Mouse (Mus musculus) spleen, postnatal 4 days (tissue): Measurements from ENCODE around the gene Sept9.
A peak's percentile ranks its signal among the peaks of the same experiment; 100 is the strongest.

Source experiments
- DNase-seq, 2 experiments: peaks; one replicate each; pipeline ENCODE4 v3.0.0; 2022; ENCODE audit warnings: low spot score in 2 of 2

Gene Sept9

GRCm38 (mm10) chr11:117287792-117288191 is 88.3 kb downstream of the Sept9 start:
- no peak for DNase-seq

DNA sequence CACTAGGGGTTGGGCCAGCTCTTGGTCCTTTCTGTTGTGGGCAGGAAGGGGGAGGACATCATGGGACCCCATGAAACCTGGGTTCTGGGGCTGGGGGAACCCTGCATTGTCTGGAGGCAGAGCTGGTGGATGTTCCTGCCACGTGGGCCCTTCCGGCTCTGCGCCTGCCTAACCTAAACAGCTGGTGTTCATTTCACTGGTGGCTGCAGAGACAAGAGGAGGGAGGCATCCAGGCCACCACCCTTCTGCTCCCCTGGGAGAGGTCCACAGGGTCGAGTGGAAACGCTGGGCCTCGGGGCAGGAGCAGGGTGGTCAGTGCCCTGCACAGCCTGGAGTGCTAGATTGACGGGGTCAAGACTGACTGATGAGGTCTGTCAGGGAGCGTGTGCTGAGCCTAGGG is 89.3 kb downstream of the Sept9 start:
- DNase-seq = no peak

- no peak for DNase-seq
Measured at GRCm38 (mm10) chr11:117291271-117292059, 92.0 kb downstream of the Sept9 start.

DNA sequence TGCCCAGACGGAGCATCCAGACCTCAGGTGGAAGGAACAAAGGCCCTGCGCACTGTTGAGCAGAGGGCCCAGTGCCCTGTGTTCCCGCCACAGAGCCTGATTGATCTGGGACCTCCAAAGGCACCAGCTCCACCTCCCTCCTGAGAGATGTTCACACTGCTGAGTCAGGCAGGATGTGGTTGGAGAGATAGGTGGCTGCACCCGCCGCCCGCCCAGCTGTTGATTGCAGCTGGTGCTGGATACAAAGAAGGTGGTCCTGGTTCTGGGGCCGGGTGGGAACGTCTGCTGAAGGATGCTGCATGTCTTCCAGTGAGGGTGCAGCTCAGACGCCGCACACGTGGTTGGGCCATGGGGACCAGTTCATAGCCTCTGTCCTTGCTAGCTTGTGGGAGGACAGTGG is 93.0 kb downstream of the Sept9 start:
- peak in 1 of 2 experiments; percentile 55 for DNase-seq

GRCm38 (mm10) chr11:117295266-117295665 is 95.8 kb downstream of the Sept9 start:
- no peak for DNase-seq

- no peak for DNase-seq
Measured at GRCm38 (mm10) chr11:117296116-117296499, 96.6 kb downstream of the Sept9 start.

GRCm38 (mm10) chr11:117296500-117297189 is 97.2 kb downstream of the Sept9 start:
- DNase-seq = no peak

DNA sequence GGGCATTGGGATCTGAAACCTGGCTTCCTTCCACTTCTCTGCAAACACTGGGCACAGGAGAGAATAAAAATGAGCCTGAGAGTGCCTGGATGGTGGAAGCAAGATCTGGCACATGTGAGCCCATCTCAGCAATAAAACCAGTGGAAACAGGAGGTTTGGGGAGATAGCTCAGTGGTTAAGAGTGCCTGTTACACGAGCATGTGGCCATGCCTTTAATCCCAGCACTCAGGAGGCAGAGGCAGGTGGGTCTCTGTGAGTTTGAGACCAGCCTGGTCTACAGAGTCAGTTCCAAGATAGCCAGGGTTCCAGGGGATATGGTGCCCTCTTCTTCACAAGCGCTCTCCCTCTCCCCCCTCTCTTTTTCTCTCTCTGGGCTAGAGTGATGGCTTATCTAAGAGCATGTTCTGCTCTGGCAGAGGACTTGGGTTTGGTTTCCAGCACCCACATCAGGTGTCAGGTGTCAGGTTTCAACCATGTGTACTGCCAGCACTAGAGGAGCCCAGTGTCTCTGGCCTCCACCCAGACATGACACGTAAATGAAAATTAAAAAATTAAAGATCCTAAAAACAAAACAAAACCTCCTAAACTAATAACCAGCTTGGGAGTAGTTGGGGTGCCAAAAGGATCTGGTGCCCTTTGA is 97.8 kb downstream of the Sept9 start:
- no peak for DNase-seq

DNA sequence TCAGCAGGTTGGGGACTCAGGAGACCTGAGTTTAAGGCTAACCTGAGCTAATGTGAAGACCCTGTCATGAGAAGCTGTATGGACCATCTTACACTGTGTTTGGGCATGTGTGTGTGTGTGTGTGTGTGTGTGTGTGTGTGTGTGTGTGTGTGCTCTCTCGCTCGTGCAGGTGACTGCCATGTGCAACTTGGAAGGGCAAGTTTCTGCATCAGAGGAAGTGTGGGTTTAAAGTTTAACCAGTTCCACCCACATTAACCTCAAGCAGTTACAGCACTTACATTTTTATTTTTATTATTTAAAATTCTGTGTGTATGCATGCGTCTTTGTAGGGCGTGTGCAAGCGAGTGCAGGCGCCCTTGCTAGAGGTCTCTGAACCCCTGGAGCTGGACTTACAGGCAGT is 100.3 kb downstream of the Sept9 start:
- DNase-seq = no peak

- no peak for DNase-seq
Measured at GRCm38 (mm10) chr11:117300809-117301208, 101.3 kb downstream of the Sept9 start.

DNA sequence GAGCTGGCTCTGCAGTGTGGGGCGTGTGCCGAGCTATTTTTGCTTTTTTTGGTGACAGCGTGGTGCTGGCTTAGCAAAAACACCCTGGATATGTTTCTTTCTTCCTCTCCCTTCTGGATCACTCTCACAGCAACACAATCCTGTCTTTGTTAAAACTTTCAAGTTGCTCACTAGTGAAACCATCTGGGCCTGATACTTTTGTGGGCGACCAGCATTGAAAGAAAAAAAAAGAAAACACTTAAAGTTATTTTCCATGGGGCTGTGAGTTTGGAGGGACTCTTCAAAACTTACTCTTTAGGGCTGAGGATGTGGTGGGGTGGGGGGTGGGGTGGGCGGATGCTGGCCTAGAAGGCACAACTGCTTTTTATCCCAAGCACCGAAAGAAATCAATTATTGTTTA is 102.3 kb downstream of the Sept9 start:
- DNase-seq = no peak

DNA sequence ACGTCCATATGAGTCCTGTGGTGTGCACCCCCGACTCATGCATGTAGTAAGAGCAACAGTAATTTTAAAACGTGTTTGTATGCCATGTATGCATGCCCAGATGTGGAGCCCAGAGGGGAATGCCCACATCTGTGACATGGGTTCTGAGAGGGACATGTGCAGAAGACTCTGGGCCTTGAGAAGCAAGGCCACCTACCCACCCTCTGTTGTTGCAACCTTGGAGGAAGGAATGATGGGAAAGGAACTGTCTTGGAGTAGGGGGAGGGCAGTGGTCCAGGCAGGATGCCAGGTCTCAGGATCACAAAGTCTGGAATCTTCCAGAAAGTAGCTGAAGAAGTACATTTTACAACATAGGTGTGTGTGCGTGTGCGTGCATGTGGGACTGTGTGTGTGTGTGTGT is 102.9 kb downstream of the Sept9 start:
- DNase-seq = no peak

GRCm38 (mm10) chr11:117305509-117306188 is 106.2 kb downstream of the Sept9 start:
- no peak for DNase-seq

- DNase-seq = no peak
Measured at GRCm38 (mm10) chr11:117306311-117307088, 107.0 kb downstream of the Sept9 start.

DNA sequence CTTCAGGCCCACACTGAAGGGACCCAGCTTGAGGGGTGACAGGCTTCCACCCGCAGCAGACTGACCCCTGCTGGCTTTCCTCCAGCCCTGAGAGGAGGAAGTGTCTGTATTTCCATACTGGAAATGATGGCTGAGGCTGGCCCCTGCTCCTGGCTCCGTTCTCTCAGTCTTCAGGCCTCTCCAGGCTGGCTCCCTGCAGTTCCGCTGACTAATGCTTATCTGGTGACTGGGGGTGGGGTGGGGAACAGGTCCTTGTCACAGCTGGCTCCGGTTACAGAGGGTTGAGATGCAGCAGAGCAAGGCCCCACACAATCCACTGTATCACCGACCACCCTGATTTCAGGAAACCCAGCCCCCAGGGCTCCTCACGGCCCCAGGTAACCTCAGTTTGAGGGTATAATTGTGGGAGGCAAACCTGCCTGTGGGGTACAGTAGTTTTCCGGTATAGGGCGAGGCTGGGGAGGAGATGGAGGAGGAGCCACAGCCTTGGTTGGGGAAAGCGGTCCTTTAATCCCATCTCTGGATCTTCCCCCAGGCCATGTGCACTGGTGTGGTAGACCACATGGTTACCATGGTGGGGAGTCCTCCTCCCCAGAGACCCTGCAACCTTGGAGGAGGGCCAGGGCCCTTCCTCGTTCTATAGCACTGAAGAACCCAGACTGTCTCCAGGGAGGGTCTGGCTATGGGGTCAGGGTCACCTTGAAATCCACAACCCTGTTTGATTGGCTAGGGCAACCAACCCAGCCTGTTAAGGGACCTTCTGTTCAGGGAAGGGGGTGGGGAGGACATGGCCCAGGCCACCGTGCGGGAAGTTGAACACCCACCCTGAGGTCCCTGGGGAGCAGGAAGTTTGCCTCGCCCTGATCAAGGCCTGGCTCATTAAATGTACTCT is 108.7 kb downstream of the Sept9 start:
- peak in 1 of 2 experiments; percentile 48 for DNase-seq

DNA sequence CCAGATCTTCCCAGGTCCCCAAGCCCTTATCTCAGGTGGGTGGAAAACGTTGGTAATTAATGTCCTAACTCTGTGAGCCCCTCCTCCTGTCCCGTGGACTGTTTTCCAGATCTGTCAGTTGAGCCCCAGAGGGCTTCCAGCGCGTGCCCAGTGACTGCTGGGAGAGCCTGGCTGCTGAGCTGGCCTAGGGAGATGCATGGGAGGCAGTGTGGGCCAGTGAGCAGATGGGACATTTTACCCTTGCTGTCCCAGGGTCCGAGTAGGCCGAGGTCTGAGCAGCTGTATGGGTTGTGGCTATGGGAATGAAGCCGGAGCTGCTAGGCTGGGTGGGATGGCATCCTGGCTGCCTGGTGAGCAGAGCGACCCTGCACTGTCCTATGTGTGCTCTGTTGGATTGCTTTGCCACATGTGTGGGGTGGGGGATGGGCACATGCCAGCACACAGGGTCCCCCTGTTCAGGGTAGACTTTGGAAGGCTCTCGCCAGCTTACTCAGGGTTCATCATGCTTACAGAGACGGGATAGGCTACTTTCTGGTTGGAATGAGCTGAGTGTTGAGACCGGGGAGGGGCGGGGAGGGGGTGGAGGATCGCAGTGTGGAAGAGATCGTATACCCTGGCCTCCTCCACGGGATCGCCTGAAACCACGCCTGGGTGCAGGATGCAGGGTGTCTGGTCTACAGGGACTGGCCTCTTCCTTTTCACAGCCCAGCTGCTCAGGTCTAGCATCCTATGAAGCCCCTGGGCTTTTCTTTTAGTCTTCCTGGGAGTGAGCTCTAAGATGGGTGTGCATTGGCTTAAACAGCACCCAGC is 109.9 kb downstream of the Sept9 start:
- no peak for DNase-seq

- DNase-seq = no peak
Measured at GRCm38 (mm10) chr11:117309918-117310287, 110.4 kb downstream of the Sept9 start.

GRCm38 (mm10) chr11:117310341-117311107 is 111.1 kb downstream of the Sept9 start:
- DNase-seq = no peak
